Mouse (Mus musculus) left cerebral cortex, postnatal 25 days (tissue): ENCODE results near the gene Gm43738. TPM values are rescaled to one million over a fixed set of nuclear protein-coding genes. Genes with fewer than 3 reads are reported as not detected.

Source experiments
- DNase-seq, 2 experiments: peaks; one replicate each; pipeline ENCODE4 v3.0.0; 2022; ENCODE audit warnings: low spot score in 2 of 2, mixed read lengths in 1 of 2
- intact Hi-C: fragments of 180-260 bp; cut with DNase I; formaldehyde crosslinking; loops from one replicate; pipeline ENCODE4 v1.15.1; 2025
- total RNA-seq, 2 experiments: library from RNA; stranded (reverse); gene quantifications; 2 replicates each; pipeline ENCODE4 v1.2.3; 2021

Gene Gm43738
- total RNA-seq, 2 experiments from 2014 or later, result not detected

DNA sequence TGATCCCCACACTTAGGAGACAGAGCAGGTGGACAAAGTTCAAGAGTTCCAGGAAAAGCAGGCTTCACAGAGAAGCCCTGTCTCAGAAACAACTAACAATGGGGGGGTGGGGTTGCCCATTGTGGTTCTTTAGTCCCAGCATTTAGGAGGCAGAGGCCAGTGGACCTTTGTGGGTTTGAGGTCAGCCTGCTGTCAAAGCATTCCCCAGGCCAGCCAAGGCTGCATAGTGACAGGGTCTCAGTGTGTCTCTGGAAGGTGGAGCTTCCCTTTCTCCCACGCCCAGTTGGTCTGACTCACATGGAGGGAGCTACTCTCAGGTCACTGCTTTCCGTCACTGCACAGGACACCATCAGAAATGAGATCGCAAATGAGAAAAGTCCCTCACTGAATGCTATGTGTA, 39.2 kb downstream of the Gm43738 start:
- intact Hi-C loops, result no loop called here
- no peak for DNase-seq

DNA sequence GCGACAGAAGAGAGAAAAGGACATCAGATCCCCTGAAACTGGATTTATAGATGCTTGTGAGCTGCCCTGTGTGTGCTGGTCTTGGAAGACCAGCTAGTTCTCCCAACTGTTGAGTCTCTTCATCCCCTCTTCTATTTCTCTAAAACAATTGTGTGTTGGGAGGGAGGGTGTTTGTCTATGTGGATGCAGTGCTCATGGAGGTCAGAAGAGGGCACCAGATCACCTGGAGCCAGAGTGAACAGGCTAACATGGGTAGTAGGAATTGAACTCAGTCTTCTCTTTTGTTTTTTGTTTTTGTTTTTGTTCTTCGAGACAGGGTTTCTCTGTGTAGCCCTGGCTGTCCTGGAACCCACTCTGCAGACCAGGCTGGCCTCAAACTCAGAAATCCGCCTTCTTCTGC, 42.1 kb downstream of the Gm43738 start:
- peak in 1 of 2 experiments; percentile 46 for DNase-seq

DNA sequence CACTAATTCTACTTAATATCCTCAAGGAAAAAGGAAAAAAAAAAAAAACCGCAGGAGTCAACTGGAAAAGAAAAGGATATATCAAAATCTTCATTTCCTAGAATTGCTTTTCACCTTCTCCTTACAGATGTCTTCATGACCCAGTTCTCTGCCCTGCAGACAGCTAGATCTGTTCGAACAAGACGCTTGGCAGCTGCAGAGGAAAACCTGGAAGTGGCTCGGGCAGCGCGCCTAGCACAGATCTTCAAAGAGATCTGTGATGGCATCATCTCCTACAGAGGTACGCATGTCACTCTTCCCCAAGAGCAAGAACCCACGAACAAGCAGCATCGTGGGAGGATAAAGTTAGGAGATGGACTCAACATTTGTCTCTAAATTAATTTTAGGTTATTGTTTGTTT, 42.5 kb downstream of the Gm43738 start:
- DNase-seq, result peak in 1 of 2 experiments; percentile 61
- intact Hi-C loops, result no loop called here

More for the DNA sequence above, 42.1 kb downstream of the Gm43738 start:
- intact Hi-C loops, result no loop called here

DNA sequence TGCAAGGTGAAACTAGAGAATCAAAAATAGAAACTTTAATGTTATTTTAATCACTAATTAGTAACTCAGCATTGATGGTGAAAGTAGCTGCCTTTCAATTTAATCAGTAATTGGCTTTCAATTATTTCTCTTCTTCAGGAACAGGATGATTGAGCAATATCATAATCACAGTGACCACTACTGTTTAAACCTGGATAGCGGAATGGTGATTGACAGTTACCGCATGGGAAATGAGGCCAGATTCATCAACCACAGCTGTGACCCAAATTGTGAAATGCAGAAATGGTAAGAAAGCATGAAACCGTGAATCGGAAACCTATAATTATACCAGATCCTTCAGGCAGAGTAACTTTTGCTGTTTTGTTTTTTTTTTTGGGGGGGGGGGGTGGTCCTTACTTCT, 57.5 kb downstream of the Gm43738 start:
- intact Hi-C loops, result loop anchor here (10.0 kb wide), 1 partner anchor 349 kb away; no protein-coding TSS in a partner anchor
- no peak for DNase-seq

Other genes with a start within 250 kb of the Gm43738 start
- gene Msto1, start 187.1 kb downstream of the Gm43738 start, total RNA-seq, result 10 to 100 TPM; 22.5 to 23.6 TPM
- gene Ash1l, start 150.5 kb downstream of the Gm43738 start, total RNA-seq, result 10 to 100 TPM; 79.1 to 83.5 TPM
- 100 to 1,000 TPM; 103 to 104 TPM for gene Dap3, start 149.9 kb downstream of the Gm43738 start, total RNA-seq
- gene Rusc1, start 7.8 kb downstream of the Gm43738 start, total RNA-seq, result 100 to 1,000 TPM; 189 to 195 TPM
- 10 to 100 TPM; 81.0 to 88.8 TPM for gene Fdps, start 860 bp upstream of the Gm43738 start, total RNA-seq
- gene Pklr, start 35.0 kb upstream of the Gm43738 start, total RNA-seq, result not detected
- gene Hcn3, start 59.1 kb upstream of the Gm43738 start, total RNA-seq, result 10 to 100 TPM; 16.0 to 18.7 TPM
- 10 to 100 TPM; 39.0 to 46.6 TPM for gene Clk2, start 63.7 kb upstream of the Gm43738 start, total RNA-seq
- 10 to 100 TPM; 67.1 to 70.2 TPM for gene Scamp3, start 76.4 kb upstream of the Gm43738 start, total RNA-seq
- gene Fam189b, start 82.0 kb upstream of the Gm43738 start, total RNA-seq, result 10 to 100 TPM; 61.6 to 64.9 TPM
- gene Gba, start 101.8 kb upstream of the Gm43738 start, total RNA-seq, result 10 to 100 TPM; 66.5 to 67.7 TPM
- 10 to 100 TPM; 23.6 to 26.5 TPM for gene Thbs3, start 114.1 kb upstream of the Gm43738 start, total RNA-seq
- gene Mtx1, start 126.0 kb upstream of the Gm43738 start, total RNA-seq, result 10 to 100 TPM; 89.5 to 94.5 TPM
- gene Muc1, start 128.0 kb upstream of the Gm43738 start, total RNA-seq, result 1 to 10 TPM in 1 of 2 experiments, under 1 TPM in 1; 0.80 to 1.2 TPM
- gene Krtcap2, start 144.9 kb upstream of the Gm43738 start, total RNA-seq, result 10 to 100 TPM; 69.2 to 69.4 TPM
- 10 to 100 TPM; 89.8 to 94.3 TPM for gene Trim46, start 145.2 kb upstream of the Gm43738 start, total RNA-seq
- 10 to 100 TPM; 47.8 to 48.1 TPM for gene Dpm3, start 158.3 kb upstream of the Gm43738 start, total RNA-seq
- gene Slc50a1, start 169.5 kb upstream of the Gm43738 start, total RNA-seq, result 10 to 100 TPM; 32.1 to 37.4 TPM
- gene Efna1, start 180.0 kb upstream of the Gm43738 start, total RNA-seq, result 1 to 10 TPM; 4.1 to 5.2 TPM
- 10 to 100 TPM; 51.3 to 56.8 TPM for gene Efna3, start 221.9 kb upstream of the Gm43738 start, total RNA-seq
- under 1 TPM; 0.27 to 0.37 TPM for gene Efna4, start 236.9 kb upstream of the Gm43738 start, total RNA-seq
- gene Adam15, start 248.9 kb upstream of the Gm43738 start, total RNA-seq, result 100 to 1,000 TPM; 101 to 105 TPM